Comparison of ENCODE assay signal across 8 mouse cellular contexts in the genomic region with DNA sequence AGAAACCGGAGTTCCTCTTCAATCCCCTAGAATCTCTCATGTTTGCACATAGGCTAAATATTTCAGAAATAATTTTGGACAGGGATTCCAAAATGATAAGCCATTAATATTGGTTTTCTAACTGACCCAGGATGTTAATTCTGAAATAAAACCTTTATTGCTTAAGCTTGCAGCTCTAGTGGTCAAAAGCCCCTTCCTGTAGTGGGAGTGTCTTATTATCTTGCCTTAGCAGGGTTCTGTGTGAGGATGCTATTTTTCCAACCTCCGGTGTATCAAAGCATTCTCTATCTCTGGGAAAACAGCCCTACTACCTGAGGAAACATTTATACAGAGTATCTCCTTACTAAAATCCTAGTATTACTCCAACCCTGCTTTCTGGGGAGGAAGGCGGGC. TPM values are rescaled to one million over a fixed set of nuclear protein-coding genes. Genes with fewer than 3 reads are reported as not detected.
DNase-seq lines count a peak whose midpoint lies in the region; ATAC-seq and TF ChIP-seq lines count a peak whose summit lies in the region.

No protein-coding gene starts in this region.

- H3K27me3 ChIP-seq in heart, embryonic 14.5 days (ENCODE audit: control insufficient read depth, insufficient read depth, low read length), result no peaks in the 10 kb centered on the region
- H3K27me3 ChIP-seq in MEL (ENCODE audit: control insufficient read depth in 1 of 2, insufficient read depth in 2 of 2, low read length in 2 of 2), result no peaks in the 10 kb centered on the region
- peaks cover 10% of the 10 kb centered on the region for H3K27me3 ChIP-seq in hindbrain, embryonic 10.5 days (ENCODE audit: insufficient read depth, poor library complexity, severe bottlenecking)
- H3K27me3 ChIP-seq in midbrain, embryonic 11.5 days (ENCODE audit: control insufficient read depth, insufficient read depth, low read length), result 0 out of 2 replicates have a peak, but pooled peaks cover 2% of the 10 kb centered on the region

- peak overlapping the region; percentile 98 for H3K4me2 ChIP-seq in heart, embryonic 14.5 days (ENCODE audit: low read length)
- H3K4me2 ChIP-seq in midbrain, embryonic 11.5 days, result peak overlapping the region; percentile 99

- TF ChIP-seq CTCF in MEL (IDR thresholded peaks at IDR 0.05 in 2 of 3, conservative IDR thresholded peaks at IDR 0.05 in 1 of 3; ENCODE audit: control insufficient read depth in 1 of 3, insufficient read depth in 1 of 3, low read depth in 2 of 3, low read length in 3 of 3, poor library complexity in 1 of 3, severe bottlenecking in 1 of 3), result no peak

- no peak for DNase-seq in heart, adult 9 months (ENCODE audit: low spot score in 2 of 2)
- no peak for DNase-seq in MEL (ENCODE audit: low read depth, low spot score)
- no peak for DNase-seq in hindbrain, embryonic 10.5 days (ENCODE audit: low spot score)
- no peak for DNase-seq in midbrain, embryonic 11.5 days (ENCODE audit: low spot score, missing footprints)
- no peak for DNase-seq in left cerebral cortex, adult 11 months (ENCODE audit: low spot score)
- no peak for DNase-seq in spleen, postnatal 4 days (ENCODE audit: low spot score in 2 of 2)
- no peak for DNase-seq in layer of hippocampus, postnatal 36 days

- peaks cover 13% of the 10 kb centered on the region for H3K36me3 ChIP-seq in heart, embryonic 14.5 days (ENCODE audit: control insufficient read depth, insufficient read depth, low read length)
- H3K36me3 ChIP-seq in MEL (ENCODE audit: control insufficient read depth in 1 of 2, insufficient read depth in 2 of 2, low read length in 2 of 2), result peaks cover 2 to 48% of the 10 kb centered on the region in 2 experiments; a peak in 3 of 4 replicates
- H3K36me3 ChIP-seq in hindbrain, embryonic 10.5 days, result no peaks in the 10 kb centered on the region
- H3K36me3 ChIP-seq in midbrain, embryonic 11.5 days (ENCODE audit: control insufficient read depth, insufficient read depth, low read length), result no peaks in the 10 kb centered on the region

- peak overlapping the region; percentile 74 to 78 for H3K4me3 ChIP-seq in heart, embryonic 14.5 days (ENCODE audit: control insufficient read depth in 1 of 2, insufficient read depth in 1 of 2, low read depth in 1 of 2, low read length in 2 of 2)
- H3K4me3 ChIP-seq in MEL (ENCODE audit: control insufficient read depth in 1 of 2, insufficient read depth in 1 of 2, low read depth in 2 of 2, low read length in 2 of 2), result peak overlapping the region; percentile 88 to 97
- H3K4me3 ChIP-seq in hindbrain, embryonic 10.5 days, result peak overlapping the region; percentile 68
- peak overlapping the region; percentile 50; the same call in 1 of the 2 replicates for H3K4me3 ChIP-seq in midbrain, embryonic 11.5 days (ENCODE audit: low read depth, low read length)

- no peak for TF ChIP-seq RAD21 in MEL (IDR thresholded peaks at IDR 0.05; ENCODE audit: low read depth, low read length)

- H3K4me1 ChIP-seq in heart, embryonic 14.5 days (ENCODE audit: control insufficient read depth in 2 of 2, insufficient read depth in 2 of 2, low read length in 2 of 2), result peaks cover 2 to 17% of the 10 kb centered on the region in 2 experiments; a peak in 3 of 4 replicates
- peaks cover 13 to 31% of the 10 kb centered on the region in 2 experiments for H3K4me1 ChIP-seq in MEL (ENCODE audit: control insufficient read depth in 1 of 2, insufficient read depth in 2 of 2, low read length in 2 of 2)
- peaks cover 23% of the 10 kb centered on the region for H3K4me1 ChIP-seq in hindbrain, embryonic 10.5 days (replicated peaks)
- H3K4me1 ChIP-seq in midbrain, embryonic 11.5 days (ENCODE audit: control insufficient read depth, insufficient read depth, low read length), result peaks cover 2% of the 10 kb centered on the region

- peaks cover 36% of the 10 kb centered on the region for H3K79me2 ChIP-seq in MEL (ENCODE audit: control insufficient read depth, insufficient read depth, low read length, poor library complexity)

- TF ChIP-seq EP300 in MEL (IDR thresholded peaks at IDR 0.05; ENCODE audit: low read depth in 1 of 2, low read length in 2 of 2), result 0 out of 4 replicates have a peak, but pooled peaks of 1 of the 2 experiments have one; percentile 6

- H3K9ac ChIP-seq in heart, embryonic 14.5 days (ENCODE audit: low read length), result peak overlapping the region; percentile 92
- peak overlapping the region; percentile 70 for H3K9ac ChIP-seq in MEL (ENCODE audit: control insufficient read depth, low read depth, low read length, poor library complexity, severe bottlenecking)
- H3K9ac ChIP-seq in midbrain, embryonic 11.5 days (ENCODE audit: low read length), result no peak overlapping the region

- H3K9me3 ChIP-seq in heart, embryonic 14.5 days (ENCODE audit: control insufficient read depth, low read length), result no peaks in the 10 kb centered on the region
- H3K9me3 ChIP-seq in MEL (replicated peaks; ENCODE audit: insufficient read depth, low read length), result no peaks in the 10 kb centered on the region
- H3K9me3 ChIP-seq in hindbrain, embryonic 10.5 days, result no peaks in the 10 kb centered on the region
- no peaks in the 10 kb centered on the region for H3K9me3 ChIP-seq in midbrain, embryonic 11.5 days (ENCODE audit: control insufficient read depth, low read length)

- WGBS in heart, embryonic 14.5 days, result 25% methylated on average over 3 of the region's 3 CpGs
- 50% methylated on average over 3 of the region's 3 CpGs for WGBS in hindbrain, embryonic 10.5 days
- 45% methylated on average over 3 of the region's 3 CpGs for WGBS in midbrain, embryonic 11.5 days

- ATAC-seq in heart, embryonic 14.5 days (ENCODE audit: insufficient number of reproducible peaks, insufficient read depth, low FRiP score, low read depth), result no peak
- ATAC-seq in midbrain, embryonic 11.5 days (ENCODE audit: low FRiP score), result no peak

- TF ChIP-seq POLR2A in MEL (IDR thresholded peaks at IDR 0.05; ENCODE audit: control insufficient read depth in 1 of 2, insufficient read depth in 1 of 2, low read depth in 1 of 2, low read length in 2 of 2, poor library complexity in 1 of 2), result no peak

- peak overlapping the region; percentile 96 to 97 for H3K27ac ChIP-seq in heart, embryonic 14.5 days (replicated peaks in 1 of 2; ENCODE audit: control insufficient read depth in 1 of 2, insufficient read depth in 1 of 2, low read depth in 2 of 2, low read length in 2 of 2)
- peak overlapping the region; percentile 84 for H3K27ac ChIP-seq in MEL (ENCODE audit: control insufficient read depth, low read depth, low read length)
- peak overlapping the region; percentile 72; the same call in 1 of the 2 replicates for H3K27ac ChIP-seq in hindbrain, embryonic 10.5 days
- H3K27ac ChIP-seq in midbrain, embryonic 11.5 days (ENCODE audit: low read depth, low read length), result no peak overlapping the region

TF ChIP-seq in MEL, 35 proteins besides CTCF, POLR2A, EP300 and RAD21:
- TF ChIP-seq MAZ (IDR thresholded peaks at IDR 0.05; ENCODE audit: low read depth, low read length) (no peak), GATA1 (IDR thresholded peaks at IDR 0.05; ENCODE audit: low read depth, low read length) (peak; percentile 7; the same call in 1 of the 2 replicates), TAL1 (IDR thresholded peaks at IDR 0.05; ENCODE audit: low read length) (peak; percentile 41)

RNA-seq across cellular contexts. Expression of a gene that starts 1.9 kb away (rescaled TPM):
- polyA plus RNA-seq in heart, embryonic 14.5 days (2014; fragmentation: Nextera tagmentation; extraction: Ambion mirVana), result 187 and 197 TPM in 2 replicates
- 53.3 and 103 TPM in 2 replicates for total RNA-seq in MEL (2012; rRNA removed)
- 100 to 1,000 TPM in 1 of 2 experiments, not detected in 1; 175 TPM for polyA plus RNA-seq in MEL (2012; ENCODE audit: insufficient read depth in 1 of 2, insufficient read length in 2 of 2, low read depth in 1 of 2, low replicate concordance in 2 of 2, missing spikeins in 1 of 2)
- 19.0 and 32.8 TPM in 2 replicates for polyA plus RNA-seq in hindbrain, embryonic 10.5 days (2016; fragmentation: Nextera tagmentation; extraction: Ambion mirVana)
- polyA plus RNA-seq in midbrain, embryonic 11.5 days (2014; fragmentation: Nextera tagmentation; extraction: Ambion mirVana), result 33.5 and 34.7 TPM in 2 replicates
- 100 to 1,000 TPM; 199 to 210 TPM for total RNA-seq in layer of hippocampus, postnatal 36 days (2021)
